Mouse (Mus musculus) MEL (cell line): Measurements from ENCODE around the gene Gm10563. TPM values are rescaled to one million over a fixed set of nuclear protein-coding genes. Genes with fewer than 3 reads are reported as not detected.

Source experiments
- DNase-seq: peaks from one replicate; pipeline ENCODE4 v3.0.0; 2011; ENCODE audit warnings: low read depth, low spot score
- H3K27ac ChIP-seq: 2 replicates; pipeline ENCODE4 v1.5.1; 2012; ENCODE audit warnings: low read depth, mild to moderate bottlenecking, control low read depth, low read length, moderate library complexity; ENCODE audit not compliant: control insufficient read depth
- H3K27me3 ChIP-seq, 2 experiments: fragments of 150-350 bp in 1 of 2; sonication (generic) in 1 of 2; 2 replicates each; pipeline ENCODE4 v1.6.1; 2012; ENCODE audit warnings: low read length in 2 of 2, mild to moderate bottlenecking in 2 of 2, improper control_type of control experiment in 1 of 2, moderate library complexity in 1 of 2; ENCODE audit not compliant: insufficient read depth in 2 of 2, control insufficient read depth in 1 of 2
- H3K36me3 ChIP-seq, 2 experiments: 2 replicates each; pipeline ENCODE4 v1.6.1; 2012 to 2014; ENCODE audit warnings: low read length in 2 of 2, improper control_type of control experiment in 1 of 2, inconsistent platforms in 1 of 2, mild to moderate bottlenecking in 1 of 2; ENCODE audit not compliant: insufficient read depth in 2 of 2, control insufficient read depth in 1 of 2
- H3K4me1 ChIP-seq, 2 experiments: fragments of 150-350 bp in 1 of 2; sonication (generic) in 1 of 2; 2 replicates each; pipeline ENCODE4 v1.6.1; 2012; ENCODE audit warnings: low read length in 2 of 2, improper control_type of control experiment in 1 of 2, mild to moderate bottlenecking in 1 of 2; ENCODE audit not compliant: insufficient read depth in 2 of 2, control insufficient read depth in 1 of 2
- H3K4me3 ChIP-seq, 2 experiments: fragments of 150-350 bp in 1 of 2; sonication (generic) in 1 of 2; 2 replicates each; pipeline ENCODE4 v1.5.1; 2012; ENCODE audit warnings: low read depth in 2 of 2, low read length in 2 of 2, mild to moderate bottlenecking in 2 of 2, moderate library complexity in 2 of 2, control low read depth in 1 of 2, improper control_type of control experiment in 1 of 2; ENCODE audit not compliant: control insufficient read depth in 1 of 2, insufficient read depth in 1 of 2
- H3K79me2 ChIP-seq: 2 replicates; pipeline ENCODE4 v1.6.1; 2012; ENCODE audit warnings: mild to moderate bottlenecking, low read length, moderate library complexity; ENCODE audit not compliant: control insufficient read depth, poor library complexity, insufficient read depth
- H3K9ac ChIP-seq: 2 replicates; pipeline ENCODE4 v1.6.1; 2012; ENCODE audit warnings: low read depth, mild to moderate bottlenecking, control low read depth, low read length, moderate library complexity; ENCODE audit not compliant: control insufficient read depth, poor library complexity, severe bottlenecking
- H3K9me3 ChIP-seq: fragments of 150-350 bp; sonication (generic); replicated peaks from 2 replicates; pipeline ENCODE4 v1.6.1; 2012; ENCODE audit warnings: mild to moderate bottlenecking, low read length, improper control_type of control experiment, moderate library complexity; ENCODE audit not compliant: insufficient read depth
- BHLHE40 ChIP-seq: IDR thresholded peaks from 2 replicates; pipeline ENCODE4 v1.6.1; 2012; ENCODE audit warnings: low read depth, mild to moderate bottlenecking, inconsistent platforms, low read length, improper control_type of control experiment, borderline replicate concordance
- CHD1 ChIP-seq: IDR thresholded peaks from 2 replicates; pipeline ENCODE4 v1.6.1; 2012; ENCODE audit warnings: low read depth, mild to moderate bottlenecking, inconsistent platforms, low read length, improper control_type of control experiment
- CTCF ChIP-seq, 3 experiments: IDR thresholded peaks in 2 of 3; conservative IDR thresholded peaks in 1 of 3; 2 replicates each; pipeline ENCODE4 v1.5.1; 2011 to 2012; ENCODE audit warnings: low read length in 3 of 3, low read depth in 2 of 3, mild to moderate bottlenecking in 2 of 3, improper control_type of control experiment in 1 of 3, inconsistent platforms in 1 of 3, mixed read lengths in 1 of 3, moderate library complexity in 1 of 3; ENCODE audit not compliant: control insufficient read depth in 1 of 3, insufficient read depth in 1 of 3, poor library complexity in 1 of 3, severe bottlenecking in 1 of 3
- ELF1 ChIP-seq: IDR thresholded peaks from 2 replicates; pipeline ENCODE4 v1.6.1; 2014; ENCODE audit warnings: low read depth, mild to moderate bottlenecking, inconsistent platforms, low read length, improper control_type of control experiment, moderate library complexity
- EP300 ChIP-seq, 2 experiments: IDR thresholded peaks; 2 replicates each; pipeline ENCODE4 v1.6.1; 2011; ENCODE audit warnings: improper control_type of control experiment in 2 of 2, low read length in 2 of 2, low read depth in 1 of 2, mild to moderate bottlenecking in 1 of 2
- ETS1 ChIP-seq: IDR thresholded peaks from 2 replicates; pipeline ENCODE4 v1.6.1; 2012; ENCODE audit warnings: low read depth, mild to moderate bottlenecking, inconsistent platforms, low read length, improper control_type of control experiment, moderate library complexity
- KAT2A ChIP-seq: conservative IDR thresholded peaks from 2 replicates; pipeline ENCODE4 v1.6.1; 2012; ENCODE audit warnings: low read depth, low read length, improper control_type of control experiment, inconsistent platforms
- MAFK ChIP-seq: IDR thresholded peaks from 2 replicates; pipeline ENCODE4 v1.6.1; 2011; ENCODE audit warnings: low read depth, mild to moderate bottlenecking, low read length, improper control_type of control experiment, borderline replicate concordance
- MAX ChIP-seq: IDR thresholded peaks from 2 replicates; pipeline ENCODE4 v1.6.1; 2011; ENCODE audit warnings: low read length, improper control_type of control experiment
- MAZ ChIP-seq: IDR thresholded peaks from 2 replicates; pipeline ENCODE4 v1.6.1; 2012; ENCODE audit warnings: low read depth, mild to moderate bottlenecking, inconsistent platforms, low read length, improper control_type of control experiment
- MEF2A ChIP-seq: IDR thresholded peaks from 2 replicates; pipeline ENCODE4 v1.6.1; 2014; ENCODE audit warnings: low read depth, mild to moderate bottlenecking, inconsistent platforms, low read length, improper control_type of control experiment; ENCODE audit not compliant: poor library complexity, insufficient replicate concordance, severe bottlenecking; ENCODE audit errors: extremely low read depth
- MYB ChIP-seq: IDR thresholded peaks from 2 replicates; pipeline ENCODE4 v1.6.1; 2011; ENCODE audit warnings: mild to moderate bottlenecking, low read depth, low read length, improper control_type of control experiment
- NELFE ChIP-seq: IDR thresholded peaks from 2 replicates; pipeline ENCODE4 v1.6.1; 2011; ENCODE audit warnings: low read depth, low read length, improper control_type of control experiment
- NRF1 ChIP-seq: IDR thresholded peaks from 2 replicates; pipeline ENCODE4 v1.6.1; 2014; ENCODE audit warnings: low read depth, mild to moderate bottlenecking, inconsistent platforms, low read length, improper control_type of control experiment, moderate library complexity; ENCODE audit not compliant: poor library complexity, insufficient read depth, severe bottlenecking
- POLR2AphosphoS2 ChIP-seq: IDR thresholded peaks from 2 replicates; pipeline ENCODE4 v1.6.1; 2011; ENCODE audit warnings: low read length, improper control_type of control experiment
- POLR2AphosphoS5 ChIP-seq: IDR thresholded peaks from 2 replicates; pipeline ENCODE4 v1.6.1; 2012; ENCODE audit warnings: low read depth, borderline replicate concordance, mild to moderate bottlenecking, inconsistent platforms, low read length, moderate library complexity, mixed read lengths
- SIN3A ChIP-seq: IDR thresholded peaks from 2 replicates; pipeline ENCODE4 v1.6.1; 2012; ENCODE audit warnings: low read length, improper control_type of control experiment, inconsistent platforms
- SMC3 ChIP-seq: IDR thresholded peaks from 2 replicates; pipeline ENCODE4 v1.6.1; 2011; ENCODE audit warnings: low read depth, low read length, improper control_type of control experiment
- TBP ChIP-seq: IDR thresholded peaks from 2 replicates; pipeline ENCODE4 v1.8.0; 2011; ENCODE audit warnings: low read depth, low read length, improper control_type of control experiment
- USF1 ChIP-seq: IDR thresholded peaks from 2 replicates; pipeline ENCODE4 v1.6.1; 2014; ENCODE audit warnings: low read depth, mild to moderate bottlenecking, inconsistent platforms, low read length, improper control_type of control experiment, moderate library complexity
- USF2 ChIP-seq, 2 experiments: IDR thresholded peaks; 2 replicates each; pipeline ENCODE4 v1.6.1; 2011 to 2012; ENCODE audit warnings: improper control_type of control experiment in 2 of 2, low read length in 2 of 2, borderline replicate concordance in 1 of 2, inconsistent platforms in 1 of 2, low read depth in 1 of 2, mild to moderate bottlenecking in 1 of 2; ENCODE audit not compliant: insufficient read depth in 1 of 2
- ZC3H11A ChIP-seq: IDR thresholded peaks from 2 replicates; pipeline ENCODE4 v1.6.1; 2012; ENCODE audit warnings: low read depth, mild to moderate bottlenecking, inconsistent platforms, low read length, improper control_type of control experiment
- polyA plus RNA-seq, 2 experiments: library from polyadenylated mRNA; stranded (reverse) in 1 of 2; unstranded in 1 of 2; fragments of >175 nt in 1 of 2; fragments of >200 nt in 1 of 2; gene quantifications; 2 replicates each; pipeline versions ENCODE4 v1.2.1 to v1.2.4; 2012; ENCODE audit warnings: low replicate concordance in 2 of 2, low read depth in 1 of 2; ENCODE audit not compliant: insufficient read length in 2 of 2, insufficient read depth in 1 of 2, missing spikeins in 1 of 2
- total RNA-seq: library from RNA; depleted of rRNA; stranded (reverse); fragments of 300-350 nt; gene quantifications from 2 replicates; pipeline ENCODE4 v1.2.3, GENCODE M21; 2012

Gm10563 gene
- total and polyA plus RNA-seq, 3 experiments = not detected

DNA sequence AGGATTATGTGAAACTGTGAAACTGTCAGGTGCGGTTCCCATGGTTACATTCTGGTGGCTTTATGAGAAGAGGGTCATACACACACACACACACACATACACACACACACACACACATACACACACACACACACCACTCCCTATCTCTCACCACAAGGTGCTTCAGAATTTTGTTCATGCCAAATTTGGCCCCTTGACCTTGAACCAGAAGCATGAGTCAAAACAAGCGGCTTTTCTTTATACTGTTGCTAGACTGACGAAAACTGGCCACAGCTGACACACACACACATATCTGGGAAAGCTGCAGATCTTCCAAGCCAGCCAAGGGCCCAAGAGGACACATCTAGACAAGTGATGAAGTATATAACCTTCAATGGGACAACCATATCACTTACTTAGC, 49.4 kb downstream of the Gm10563 start:
- no peak for DNase-seq
- Histone ChIP-seq H3K36me3 (peaks cover 0 to 22% of the 10 kb centered on the region in 2 experiments; a peak in 2 of 4 replicates), H3K9ac (no peak overlapping the region), H3K9me3 (no peaks in the 10 kb centered on the region), H3K4me1 (peaks cover 23 to 29% of the 10 kb centered on the region in 2 experiments), H3K27ac (no peak overlapping the region; the same call in 1 of the 2 replicates), H3K4me3 (no peak overlapping the region; a peak in 1 of 4 replicates), H3K27me3 (no peaks in the 10 kb centered on the region), H3K79me2 (no peaks in the 10 kb centered on the region; the same call in 1 of the 2 replicates)
- TF ChIP-seq POLR2AphosphoS2 = no peak
- no peak for TF ChIP-seq MAZ
- no peak for TF ChIP-seq SMC3
- no peak for TF ChIP-seq MEF2A
- TF ChIP-seq KAT2A = no peak
- no peak for TF ChIP-seq ZC3H11A
- no peak for TF ChIP-seq ETS1
- no peak for TF ChIP-seq BHLHE40

- H3K27ac ChIP-seq = no peak overlapping the region
Observed at GRCm38 (mm10) chr4:155593780-155594179, 51.4 kb downstream of the Gm10563 start.

More at GRCm38 (mm10) chr4:155593780-155594179, 51.4 kb downstream of the Gm10563 start:
- Histone ChIP-seq H3K9ac (no peak overlapping the region), H3K9me3 (no peaks in the 10 kb centered on the region), H3K4me1 (peaks cover 21 to 23% of the 10 kb centered on the region in 2 experiments), H3K36me3 (peaks cover 1 to 17% of the 10 kb centered on the region in 2 experiments; a peak in 3 of 4 replicates), H3K4me3 (no peak overlapping the region), H3K79me2 (no peaks in the 10 kb centered on the region), H3K27me3 (no peaks in the 10 kb centered on the region)
- TF ChIP-seq USF2 (IDR thresholded peaks at IDR 0.05; ENCODE audit: borderline replicate concordance in 1 of 2, insufficient read depth in 1 of 2, low read depth in 1 of 2, low read length in 2 of 2) (no peak), SIN3A (no peak), ELF1 (no peak), MAFK (no peak), SMC3 (no peak), CTCF (IDR thresholded peaks at IDR 0.05 in 2 of 3, conservative IDR thresholded peaks at IDR 0.05 in 1 of 3; ENCODE audit: control insufficient read depth in 1 of 3, insufficient read depth in 1 of 3, low read depth in 2 of 3, low read length in 3 of 3, poor library complexity in 1 of 3, severe bottlenecking in 1 of 3) (no peak), ZC3H11A (no peak), NELFE (no peak), MAX (no peak), POLR2AphosphoS2 (no peak), EP300 (IDR thresholded peaks at IDR 0.05; ENCODE audit: low read depth in 1 of 2, low read length in 2 of 2) (no peak), USF1 (no peak), MYB (no peak), NRF1 (no peak), POLR2AphosphoS5 (no peak), CHD1 (no peak), TBP (no peak)
- DNase-seq = no peak
